Mouse (Mus musculus): ENCODE measurements around the gene Yipf3.

DNA sequence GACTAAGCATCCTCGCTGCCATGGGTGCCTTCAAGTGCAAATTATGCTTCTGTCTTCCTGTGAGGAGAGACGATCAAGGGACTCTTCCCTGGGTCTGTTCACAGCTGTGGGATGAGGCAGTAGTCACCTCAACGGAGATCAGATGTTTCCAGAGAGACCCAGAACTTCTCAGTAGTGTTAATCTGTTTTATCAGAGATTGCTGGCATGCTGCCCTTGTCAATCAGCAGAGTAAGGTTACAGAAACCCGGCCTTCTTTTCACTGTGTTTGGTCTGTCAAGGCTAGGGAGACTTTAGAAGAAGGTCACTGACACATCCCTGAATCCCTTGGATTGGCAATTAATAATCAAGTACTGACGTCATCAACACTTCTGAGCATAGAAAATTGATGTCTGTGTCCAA is 10.4 kb upstream of the Yipf3 start:
- TF ChIP-seq MAFK (IDR thresholded peaks at IDR 0.05; ENCODE audit: insufficient read depth, low read depth, low read length) (no peak), CHD2 (IDR thresholded peaks at IDR 0.05; ENCODE audit: low read depth, low read length) (no peak), ZNF384 (IDR thresholded peaks at IDR 0.05; ENCODE audit: low read depth, low read length) (no peak), ZC3H11A (IDR thresholded peaks at IDR 0.05; ENCODE audit: borderline replicate concordance, low read depth, low read length) (no peak), HCFC1 (IDR thresholded peaks at IDR 0.05; ENCODE audit: borderline replicate concordance, insufficient read depth, low read length) (no peak)
